Mouse (Mus musculus) heart, postnatal 0 days (tissue): Measurements from ENCODE around the gene 1700016K19Rik. TPM values are rescaled to one million over a fixed set of nuclear protein-coding genes. Genes with fewer than 3 reads are reported as not detected.

Experiments used
- ATAC-seq: fragments of 200-750 bp; cut with Nextera tagmentation; 2 replicates; pipeline ENCODE4 v1.8.0; 2017; ENCODE audit warnings: low read depth, moderate number of reproducible peaks, moderate library complexity; ENCODE audit not compliant: insufficient read depth
- DNase-seq: peaks from one replicate; pipeline ENCODE4 v3.0.0-alpha.2; 2016; ENCODE audit warnings: low spot score
- H3K27ac ChIP-seq: fragments of 300-500 bp; sonication (generic); 2 replicates; pipeline ENCODE4 v1.5.1; 2014; ENCODE audit warnings: low read depth, mild to moderate bottlenecking
- H3K27me3 ChIP-seq: fragments of 300-500 bp; sonication (generic); 2 replicates; pipeline ENCODE4 v1.6.1; 2014; ENCODE audit warnings: low read length, mixed read lengths; ENCODE audit not compliant: control insufficient read depth, insufficient read depth
- H3K36me3 ChIP-seq: fragments of 300-500 bp; sonication (generic); replicated peaks from 2 replicates; pipeline ENCODE4 v1.6.1; 2014; ENCODE audit warnings: low read length, mixed read lengths; ENCODE audit not compliant: control insufficient read depth, insufficient read depth
- H3K4me1 ChIP-seq: fragments of 300-500 bp; sonication (generic); 2 replicates; pipeline ENCODE4 v1.6.1; 2014; ENCODE audit warnings: antibody characterized with exemption; ENCODE audit not compliant: control insufficient read depth, insufficient read depth
- H3K4me2 ChIP-seq: fragments of 300-500 bp; sonication (generic); 2 replicates; pipeline ENCODE4 v1.6.1; 2014; ENCODE audit warnings: low read depth, mild to moderate bottlenecking, low read length, moderate library complexity
- H3K4me3 ChIP-seq: fragments of 300-500 bp; sonication (generic); 2 replicates; pipeline ENCODE4 v1.5.1; 2014; ENCODE audit warnings: low read depth, low read length
- H3K9ac ChIP-seq: fragments of 300-500 bp; sonication (generic); replicated peaks from 2 replicates; pipeline ENCODE4 v1.6.1; 2014; ENCODE audit warnings: low read depth, low read length, mixed read lengths
- H3K9me3 ChIP-seq: fragments of 300-500 bp; sonication (generic); replicated peaks from 2 replicates; pipeline ENCODE4 v1.6.1; 2016; ENCODE audit warnings: low read length; ENCODE audit not compliant: control insufficient read depth
- CTCF ChIP-seq: IDR thresholded peaks from 2 replicates; pipeline ENCODE4 v1.5.1; 2016; ENCODE audit warnings: antibody characterized with exemption, control low read depth, low read depth
- EP300 ChIP-seq: IDR thresholded peaks from 2 replicates; pipeline ENCODE4 v1.6.1; 2016; ENCODE audit warnings: antibody characterized with exemption, low read depth
- WGBS: fragments of 180-500 bp; shearing (Covaris S2); extraction: QIAGEN DNeasy Blood & Tissue Kit; methylation state at CpG from one replicate; pipeline ENCODE4 v1.1.7; 2014; 5-methylcytosine and 5-hydroxymethylcytosine counted together
- polyA plus RNA-seq: library from polyadenylated mRNA; unstranded; fragments of >200 nt; fragmentation: Nextera tagmentation; extraction: Ambion mirVana; gene quantifications from 2 replicates; pipeline ENCODE4 v1.2.1, GENCODE M21; 2015
- total RNA-seq: library from RNA; depleted of rRNA; stranded (reverse); fragments of >200 nt; gene quantifications from 2 replicates; pipeline ENCODE4 v1.2.3, GENCODE M21; 2014; ENCODE audit warnings: low replicate concordance

The 1700016K19Rik gene
- total and polyA plus RNA-seq, 2 experiments from 2014 or later: not detected

- DNase-seq (no peak), ATAC-seq (no peak)
- Histone ChIP-seq H3K4me2 (no peak overlapping the region), H3K4me3 (no peak overlapping the region), H3K36me3 (no peaks in the 10 kb centered on the region), H3K4me1 (no peaks in the 10 kb centered on the region), H3K27me3 (no peaks in the 10 kb centered on the region), H3K27ac (no peak overlapping the region), H3K9me3 (no peaks in the 10 kb centered on the region), H3K9ac (no peak overlapping the region)
- 90% methylated on average over 17 of the region's 17 CpGs for WGBS
- no peak for TF ChIP-seq EP300
- no peak for TF ChIP-seq CTCF
Observed at GRCm38 (mm10) chr11:75957124-75957832, 42.4 kb upstream of the 1700016K19Rik start.

GRCm38 (mm10) chr11:75961782-75962181 is 37.9 kb upstream of the 1700016K19Rik start:
- no peaks in the 10 kb centered on the region for H3K36me3 ChIP-seq
- no peak overlapping the region for H3K9ac ChIP-seq
- H3K4me3 ChIP-seq: no peak overlapping the region
- ATAC-seq (no peak), DNase-seq (no peak)
- WGBS: 62% methylated on average over 7 of the region's 7 CpGs
- H3K27ac ChIP-seq: no peak overlapping the region
- 0 out of 2 replicates have a peak, but pooled peaks cover 5% of the 10 kb centered on the region for H3K4me1 ChIP-seq
- no peak overlapping the region for H3K4me2 ChIP-seq
- no peaks in the 10 kb centered on the region for H3K9me3 ChIP-seq
- TF ChIP-seq EP300 (no peak), CTCF (no peak)
- 0 out of 2 replicates have a peak, but pooled peaks cover 6% of the 10 kb centered on the region for H3K27me3 ChIP-seq

- no peak for ATAC-seq
- no peak overlapping the region for H3K4me2 ChIP-seq
- no peaks in the 10 kb centered on the region for H3K36me3 ChIP-seq
- H3K9me3 ChIP-seq: no peaks in the 10 kb centered on the region
- no peak overlapping the region for H3K9ac ChIP-seq
- WGBS: 62% methylated on average over 11 of the region's 11 CpGs
- TF ChIP-seq EP300 (no peak), CTCF (no peak)
- no peak overlapping the region for H3K27ac ChIP-seq
- 0 out of 2 replicates have a peak, but pooled peaks cover 5% of the 10 kb centered on the region for H3K4me1 ChIP-seq
- H3K27me3 ChIP-seq: peaks cover 8% of the 10 kb centered on the region; the same call in 1 of the 2 replicates
- no peak overlapping the region for H3K4me3 ChIP-seq
- peak; percentile 26 for DNase-seq
Observed at GRCm38 (mm10) chr11:75963730-75964475, 35.8 kb upstream of the 1700016K19Rik start.

- no peak for TF ChIP-seq EP300
- no peak for TF ChIP-seq CTCF
- no peak overlapping the region for H3K27ac ChIP-seq
- WGBS: 78% methylated on average over 4 of the region's 4 CpGs
Observed at GRCm38 (mm10) chr11:75964476-75964730, 35.3 kb upstream of the 1700016K19Rik start.

GRCm38 (mm10) chr11:75965674-75966400 is 33.9 kb upstream of the 1700016K19Rik start:
- Histone ChIP-seq H3K36me3 (no peaks in the 10 kb centered on the region), H3K27ac (no peak overlapping the region), H3K9me3 (no peaks in the 10 kb centered on the region), H3K4me3 (peak overlapping the region; percentile 75), H3K27me3 (peaks cover 11% of the 10 kb centered on the region), H3K9ac (peak overlapping the region; percentile 76), H3K4me2 (peak overlapping the region; percentile 95), H3K4me1 (0 out of 2 replicates have a peak, but pooled peaks cover 5% of the 10 kb centered on the region)
- 19% methylated on average over 28 of the region's 28 CpGs for WGBS
- no peak for TF ChIP-seq CTCF
- TF ChIP-seq EP300: no peak
- ATAC-seq: 0 out of 2 replicates have a peak, but pooled peaks have one; percentile 1
- DNase-seq: no peak

More at GRCm38 (mm10) chr11:75964476-75964730, 35.3 kb upstream of the 1700016K19Rik start:
- Histone ChIP-seq H3K4me1 (0 out of 2 replicates have a peak, but pooled peaks cover 5% of the 10 kb centered on the region), H3K36me3 (no peaks in the 10 kb centered on the region), H3K27me3 (peaks cover 11% of the 10 kb centered on the region), H3K4me2 (no peak overlapping the region), H3K4me3 (no peak overlapping the region), H3K9ac (no peak overlapping the region), H3K9me3 (no peaks in the 10 kb centered on the region)
- no peak for ATAC-seq
- no peak for DNase-seq
